ENCODE assay signal across 8 mouse cellular contexts in genomic region chr2:91070076-91070800, GRCm38 (mm10). TPM values are rescaled to one million over a fixed set of nuclear protein-coding genes. Genes with fewer than 3 reads are reported as not detected.
A peak's percentile ranks its signal among the peaks of the same experiment; 100 is the strongest.
DNase-seq lines count a peak whose midpoint lies in the region; ATAC-seq and TF ChIP-seq lines count a peak whose summit lies in the region.

TSS of gene Slc39a13 (minus strand) at chr2:91070417.

- peak; percentile 98 for DNase-seq in MEL (ENCODE audit: low read depth, low spot score)
- peak; percentile 90 to 96 for DNase-seq in cerebellum, adult 2 months
- peak; percentile 94 for DNase-seq in forelimb bud, embryonic 11.5 days (ENCODE audit: low read depth, low spot score)
- peak; percentile 95 for DNase-seq in layer of hippocampus, adult 9-10 months (ENCODE audit: low spot score)
- peak; percentile 99 for DNase-seq in ovary, postnatal 10 days (ENCODE audit: low spot score)
- peak; percentile 96 for DNase-seq in thymus, postnatal 10 days (ENCODE audit: low spot score in 2 of 2)

- no peaks in the 10 kb centered on the region for H3K27me3 ChIP-seq in MEL (ENCODE audit: control insufficient read depth in 1 of 2, insufficient read depth in 2 of 2, low read length in 2 of 2)
- no peaks in the 10 kb centered on the region for H3K27me3 ChIP-seq in cerebellum, adult 2 months (ENCODE audit: control insufficient read depth, insufficient read depth, low read length)
- no peaks in the 10 kb centered on the region for H3K27me3 ChIP-seq in lung, embryonic 16.5 days (ENCODE audit: control insufficient read depth, insufficient read depth, low read depth, low read length)

- peaks cover 7% of the 10 kb centered on the region; the same call in 1 of the 2 replicates for H3K79me2 ChIP-seq in MEL (ENCODE audit: control insufficient read depth, insufficient read depth, low read length, poor library complexity)

- peak within 1 kb of the TSS; percentile 88 for H3K9ac ChIP-seq in MEL (ENCODE audit: control insufficient read depth, low read depth, low read length, poor library complexity, severe bottlenecking)
- peak within 1 kb of the TSS; percentile 64 for H3K9ac ChIP-seq in lung, embryonic 16.5 days (ENCODE audit: low read length)

- peak within 1 kb of the TSS; percentile 80 to 90 for H3K4me3 ChIP-seq in MEL (ENCODE audit: control insufficient read depth in 1 of 2, insufficient read depth in 1 of 2, low read depth in 2 of 2, low read length in 2 of 2)
- peak within 1 kb of the TSS; percentile 91 for H3K4me3 ChIP-seq in cerebellum, adult 2 months (replicated peaks; ENCODE audit: insufficient read depth, low read depth, low read length)
- H3K4me3 ChIP-seq in lung, embryonic 16.5 days (ENCODE audit: low read length): peak within 1 kb of the TSS; percentile 68

- TF ChIP-seq EP300 in MEL (IDR thresholded peaks at IDR 0.05; ENCODE audit: low read depth in 1 of 2, low read length in 2 of 2): peak; percentile 21 to 52; a peak in 1 of 4 replicates

- peak within 1 kb of the TSS; percentile 83 for H3K4me2 ChIP-seq in lung, embryonic 16.5 days (ENCODE audit: low read depth, low read length)

- TF ChIP-seq POLR2A in MEL (IDR thresholded peaks at IDR 0.05; ENCODE audit: control insufficient read depth in 1 of 2, insufficient read depth in 1 of 2, low read depth in 1 of 2, low read length in 2 of 2, poor library complexity in 1 of 2): peak in 1 of 2 experiments; percentile 65; a peak in 2 of 4 replicates
- peak; percentile 58; the same call in 1 of the 2 replicates for TF ChIP-seq POLR2A in cerebellum, adult 2 months (IDR thresholded peaks at IDR 0.05; ENCODE audit: borderline replicate concordance, insufficient read depth, low read length)

- peaks cover 0 to 6% of the 10 kb centered on the region in 2 experiments; a peak in 3 of 4 replicates for H3K4me1 ChIP-seq in MEL (ENCODE audit: control insufficient read depth in 1 of 2, insufficient read depth in 2 of 2, low read length in 2 of 2)
- peaks cover 20% of the 10 kb centered on the region for H3K4me1 ChIP-seq in cerebellum, adult 2 months (ENCODE audit: control insufficient read depth, insufficient read depth, low read length)
- H3K4me1 ChIP-seq in lung, embryonic 16.5 days (replicated peaks; ENCODE audit: control insufficient read depth, insufficient read depth, low read length): peaks cover 20% of the 10 kb centered on the region

- H3K27ac ChIP-seq in MEL (ENCODE audit: control insufficient read depth, low read depth, low read length): peak within 1 kb of the TSS; percentile 82
- peak within 1 kb of the TSS; percentile 63; the same call in 1 of the 2 replicates for H3K27ac ChIP-seq in cerebellum, adult 2 months (ENCODE audit: insufficient read depth, low read length)
- peak within 1 kb of the TSS; percentile 84 for H3K27ac ChIP-seq in lung, embryonic 16.5 days (ENCODE audit: low read length)

- no peaks in the 10 kb centered on the region for H3K9me3 ChIP-seq in MEL (replicated peaks; ENCODE audit: insufficient read depth, low read length)
- no peaks in the 10 kb centered on the region for H3K9me3 ChIP-seq in lung, embryonic 16.5 days (ENCODE audit: control insufficient read depth, low read length)

- peaks cover 0 to 8% of the 10 kb centered on the region in 2 experiments; a peak in 2 of 4 replicates for H3K36me3 ChIP-seq in MEL (ENCODE audit: control insufficient read depth in 1 of 2, insufficient read depth in 2 of 2, low read length in 2 of 2)
- no peaks in the 10 kb centered on the region for H3K36me3 ChIP-seq in lung, embryonic 16.5 days (ENCODE audit: control insufficient read depth, insufficient read depth, low read length)

- peak; percentile 81 to 99 (median 95); a peak in 5 of 6 replicates for TF ChIP-seq CTCF in MEL (IDR thresholded peaks at IDR 0.05 in 2 of 3, conservative IDR thresholded peaks at IDR 0.05 in 1 of 3; ENCODE audit: control insufficient read depth in 1 of 3, insufficient read depth in 1 of 3, low read depth in 2 of 3, low read length in 3 of 3, poor library complexity in 1 of 3, severe bottlenecking in 1 of 3)
- peak; percentile 88 for TF ChIP-seq CTCF in cerebellum, adult 2 months (IDR thresholded peaks at IDR 0.05; ENCODE audit: borderline replicate concordance, insufficient read depth, low read depth, low read length)

- peak; percentile 89 for TF ChIP-seq RAD21 in MEL (IDR thresholded peaks at IDR 0.05; ENCODE audit: low read depth, low read length)

- WGBS in cerebellum, adult 2 months: 1% methylated on average over 66 of the region's 69 CpGs
- WGBS in lung, embryonic 16.5 days: 2% methylated on average over 61 of the region's 69 CpGs

- ATAC-seq in hematopoietic stem cell, adult 5-6 weeks (replicated peaks in 1 of 2; ENCODE audit: insufficient read depth in 1 of 2, low FRiP score in 2 of 2, low TSS enrichment in 1 of 2, low read depth in 1 of 2, poor library complexity in 2 of 2, severe bottlenecking in 2 of 2): peak; percentile 89 to 95
- peak; percentile 97 for ATAC-seq in lung, embryonic 16.5 days (ENCODE audit: low read depth)

TF ChIP-seq in MEL, 35 proteins besides CTCF, POLR2A, EP300 and RAD21:
- TF ChIP-seq TAL1 (IDR thresholded peaks at IDR 0.05; ENCODE audit: low read length) (no peak), CHD2 (IDR thresholded peaks at IDR 0.05; ENCODE audit: low read length) (no peak), HCFC1 (IDR thresholded peaks at IDR 0.05; ENCODE audit: low read depth, low read length) (peak; percentile 97), MAX (IDR thresholded peaks at IDR 0.05; ENCODE audit: low read length) (no peak), TBP (IDR thresholded peaks at IDR 0.05; ENCODE audit: low read depth, low read length) (peak; percentile 73), JUND (IDR thresholded peaks at IDR 0.05; ENCODE audit: low read depth, low read length) (no peak), NRF1 (IDR thresholded peaks at IDR 0.05; ENCODE audit: insufficient read depth, low read depth, low read length, poor library complexity, severe bottlenecking) (no peak), UBTF (IDR thresholded peaks at IDR 0.05; ENCODE audit: borderline replicate concordance, insufficient read depth, low read depth, low read length) (no peak), MYC (IDR thresholded peaks at IDR 0.05; ENCODE audit: low read depth, low read length) (peak; percentile 70), MYB (IDR thresholded peaks at IDR 0.05; ENCODE audit: low read depth, low read length) (no peak), ZNF384 (IDR thresholded peaks at IDR 0.05; ENCODE audit: low read depth, low read length) (no peak), SIN3A (IDR thresholded peaks at IDR 0.05; ENCODE audit: low read length) (peak; percentile 92), E2F4 (IDR thresholded peaks at IDR 0.05; ENCODE audit: borderline replicate concordance, low read depth, low read length) (no peak), MXI1 (IDR thresholded peaks at IDR 0.05; ENCODE audit: low read depth, low read length) (peak; percentile 88), ELF1 (IDR thresholded peaks at IDR 0.05; ENCODE audit: low read depth, low read length) (peak; percentile 88), GABPA (IDR thresholded peaks at IDR 0.05; ENCODE audit: low read depth, low read length) (no peak), MEF2A (IDR thresholded peaks at IDR 0.05; ENCODE audit: extremely low read depth, insufficient replicate concordance, low read depth, low read length, poor library complexity, severe bottlenecking) (peak; percentile 78; the same call in 1 of the 2 replicates), BHLHE40 (IDR thresholded peaks at IDR 0.05; ENCODE audit: borderline replicate concordance, low read depth, low read length) (no peak; the same call in 1 of the 2 replicates), USF2 (IDR thresholded peaks at IDR 0.05; ENCODE audit: borderline replicate concordance in 1 of 2, insufficient read depth in 1 of 2, low read depth in 1 of 2, low read length in 2 of 2) (no peak), POLR2AphosphoS2 (IDR thresholded peaks at IDR 0.05; ENCODE audit: low read length) (no peak), USF1 (IDR thresholded peaks at IDR 0.05; ENCODE audit: low read depth, low read length) (peak; percentile 62), GATA1 (IDR thresholded peaks at IDR 0.05; ENCODE audit: low read depth, low read length) (no peak), SMC3 (IDR thresholded peaks at IDR 0.05; ENCODE audit: low read depth, low read length) (peak; percentile 84), RCOR1 (IDR thresholded peaks at IDR 0.05; ENCODE audit: low read depth, low read length) (no peak; the same call in 1 of the 2 replicates), KAT2A (conservative IDR thresholded peaks at IDR 0.05; ENCODE audit: low read depth, low read length) (no peak; the same call in 1 of the 2 replicates), ZKSCAN1 (IDR thresholded peaks at IDR 0.05; ENCODE audit: low read depth, low read length) (no peak), TCF12 (IDR thresholded peaks at IDR 0.05; ENCODE audit: low read depth, low read length) (peak; percentile 65; the same call in 1 of the 2 replicates), ETS1 (IDR thresholded peaks at IDR 0.05; ENCODE audit: low read depth, low read length) (peak; percentile 52), POLR2AphosphoS5 (IDR thresholded peaks at IDR 0.05; ENCODE audit: borderline replicate concordance, low read depth, low read length) (no peak), CHD1 (IDR thresholded peaks at IDR 0.05; ENCODE audit: low read depth, low read length) (no peak), MAFK (IDR thresholded peaks at IDR 0.05; ENCODE audit: borderline replicate concordance, low read depth, low read length) (no peak), NELFE (IDR thresholded peaks at IDR 0.05; ENCODE audit: low read depth, low read length) (peak; percentile 53), ZMIZ1 (IDR thresholded peaks at IDR 0.05; ENCODE audit: low read depth, low read length) (no peak), ZC3H11A (IDR thresholded peaks at IDR 0.05; ENCODE audit: low read depth, low read length) (peak; percentile 70), MAZ (IDR thresholded peaks at IDR 0.05; ENCODE audit: low read depth, low read length) (peak; percentile 97; the same call in 1 of the 2 replicates)
TF ChIP-seq in MEL: peak in this region for 14.

RNA-seq across cellular contexts. Expression of gene Slc39a13, which starts in this region (rescaled TPM):
- total RNA-seq in MEL (2012; rRNA removed): 7.7 and 9.4 TPM in 2 replicates
- polyA plus RNA-seq in MEL (2012; ENCODE audit: insufficient read depth in 1 of 2, insufficient read length in 2 of 2, low read depth in 1 of 2, low replicate concordance in 2 of 2, missing spikeins in 1 of 2): 10 to 100 TPM in 1 of 2 experiments, not detected in 1; 19.1 TPM
- 93.3 and 97.7 TPM in 2 replicates for polyA plus RNA-seq in cerebellum, adult 2 months (2012; rRNA removed)
- total RNA-seq in hematopoietic stem cell, adult 5-6 weeks (2017): 12.1 and 16.8 TPM in 2 replicates
- polyA plus RNA-seq in lung, embryonic 16.5 days (2015; fragmentation: Nextera tagmentation; extraction: Ambion mirVana): 39.2 and 44.4 TPM in 2 replicates

Comparison
In these comparisons a context has a peak if more than half of its experiments do, and no peak if none do; other contexts are left out.
1. Peak in every context shown above with its lines: DNase-seq, ATAC-seq, H3K4me3 ChIP-seq and H3K27ac ChIP-seq.